Mouse (Mus musculus): Measurements from ENCODE around the gene Gpam. TPM values are rescaled to one million over a fixed set of nuclear protein-coding genes. Genes with fewer than 3 reads are reported as not detected.

Gene Gpam
- polyA plus RNA-seq, 1 experiment, result 7.9 TPM

- peaks cover 2% of the 10 kb centered on the region for H3K4me1 ChIP-seq (ENCODE audit: control insufficient read depth, insufficient read depth, low read length)
- H3K9ac ChIP-seq (ENCODE audit: low read depth, poor library complexity, severe bottlenecking), result no peak overlapping the region
- no peaks in the 10 kb centered on the region for H3K9me3 ChIP-seq (replicated peaks; ENCODE audit: control insufficient read depth, insufficient read depth, low read length, poor library complexity, severe bottlenecking)
- H3K36me3 ChIP-seq (ENCODE audit: control insufficient read depth, insufficient read depth, low read length, poor library complexity, severe bottlenecking), result no peaks in the 10 kb centered on the region
- TF ChIP-seq POLR2A (IDR thresholded peaks at IDR 0.05; ENCODE audit: insufficient read depth, low read length) (no peak), CTCF (IDR thresholded peaks at IDR 0.05; ENCODE audit: low read depth, low read length) (no peak), EP300 (IDR thresholded peaks at IDR 0.05; ENCODE audit: insufficient read depth, low read depth, low read length) (no peak)
- no peak overlapping the region for H3K27ac ChIP-seq (ENCODE audit: insufficient read depth, low read length)
- no peaks in the 10 kb centered on the region for H3K27me3 ChIP-seq (ENCODE audit: control insufficient read depth, insufficient read depth, low read length, poor library complexity, severe bottlenecking)
- no peak overlapping the region for H3K4me3 ChIP-seq (ENCODE audit: low read depth, low read length)
These were observed 20.5 kb upstream of the Gpam start for GRCm38 (mm10) chr19:55147568-55147967.

DNA sequence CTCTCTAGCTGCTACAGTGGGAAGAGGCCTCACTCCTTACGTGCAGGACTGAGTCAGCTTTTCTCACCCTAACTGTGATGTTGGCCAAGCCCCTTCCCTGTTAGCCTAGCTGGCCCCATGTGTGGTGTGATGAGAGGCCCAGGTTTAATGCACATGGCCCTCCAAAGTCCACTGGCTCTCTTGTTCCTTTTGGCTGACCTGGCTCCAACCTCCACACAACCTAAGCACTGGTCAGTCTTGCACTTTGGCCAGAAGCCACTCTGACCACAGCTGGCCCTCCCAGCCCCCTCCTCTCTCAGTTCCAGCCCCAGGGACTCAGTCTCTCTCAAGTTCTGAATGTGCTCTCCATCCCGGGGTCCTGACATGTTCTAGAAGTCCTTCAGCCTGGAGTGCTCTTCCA, 18.1 kb upstream of the Gpam start:
- Histone ChIP-seq H3K36me3 (ENCODE audit: control insufficient read depth, insufficient read depth, low read length, poor library complexity, severe bottlenecking) (no peaks in the 10 kb centered on the region), H3K4me3 (ENCODE audit: low read depth, low read length) (no peak overlapping the region), H3K27me3 (ENCODE audit: control insufficient read depth, insufficient read depth, low read length, poor library complexity, severe bottlenecking) (no peaks in the 10 kb centered on the region), H3K27ac (ENCODE audit: insufficient read depth, low read length) (no peak overlapping the region), H3K4me1 (ENCODE audit: control insufficient read depth, insufficient read depth, low read length) (peaks cover 2% of the 10 kb centered on the region), H3K9ac (ENCODE audit: low read depth, poor library complexity, severe bottlenecking) (no peak overlapping the region), H3K9me3 (replicated peaks; ENCODE audit: control insufficient read depth, insufficient read depth, low read length, poor library complexity, severe bottlenecking) (no peaks in the 10 kb centered on the region)
- TF ChIP-seq EP300 (IDR thresholded peaks at IDR 0.05; ENCODE audit: insufficient read depth, low read depth, low read length) (no peak), CTCF (IDR thresholded peaks at IDR 0.05; ENCODE audit: low read depth, low read length) (no peak), POLR2A (IDR thresholded peaks at IDR 0.05; ENCODE audit: insufficient read depth, low read length) (no peak)

- no peaks in the 10 kb centered on the region for H3K36me3 ChIP-seq (ENCODE audit: control insufficient read depth, insufficient read depth, low read length, poor library complexity, severe bottlenecking)
- TF ChIP-seq CTCF (IDR thresholded peaks at IDR 0.05; ENCODE audit: low read depth, low read length), result no peak
- TF ChIP-seq POLR2A (IDR thresholded peaks at IDR 0.05; ENCODE audit: insufficient read depth, low read length), result no peak
- TF ChIP-seq EP300 (IDR thresholded peaks at IDR 0.05; ENCODE audit: insufficient read depth, low read depth, low read length), result no peak
- H3K27ac ChIP-seq (ENCODE audit: insufficient read depth, low read length), result no peak overlapping the region
- peaks cover 2% of the 10 kb centered on the region for H3K4me1 ChIP-seq (ENCODE audit: control insufficient read depth, insufficient read depth, low read length)
- H3K9ac ChIP-seq (ENCODE audit: low read depth, poor library complexity, severe bottlenecking), result no peak overlapping the region
- H3K4me3 ChIP-seq (ENCODE audit: low read depth, low read length), result no peak overlapping the region
- H3K9me3 ChIP-seq (replicated peaks; ENCODE audit: control insufficient read depth, insufficient read depth, low read length, poor library complexity, severe bottlenecking), result no peaks in the 10 kb centered on the region
- H3K27me3 ChIP-seq (ENCODE audit: control insufficient read depth, insufficient read depth, low read length, poor library complexity, severe bottlenecking), result no peaks in the 10 kb centered on the region
These were observed 17.7 kb upstream of the Gpam start for GRCm38 (mm10) chr19:55144691-55145090.

DNA sequence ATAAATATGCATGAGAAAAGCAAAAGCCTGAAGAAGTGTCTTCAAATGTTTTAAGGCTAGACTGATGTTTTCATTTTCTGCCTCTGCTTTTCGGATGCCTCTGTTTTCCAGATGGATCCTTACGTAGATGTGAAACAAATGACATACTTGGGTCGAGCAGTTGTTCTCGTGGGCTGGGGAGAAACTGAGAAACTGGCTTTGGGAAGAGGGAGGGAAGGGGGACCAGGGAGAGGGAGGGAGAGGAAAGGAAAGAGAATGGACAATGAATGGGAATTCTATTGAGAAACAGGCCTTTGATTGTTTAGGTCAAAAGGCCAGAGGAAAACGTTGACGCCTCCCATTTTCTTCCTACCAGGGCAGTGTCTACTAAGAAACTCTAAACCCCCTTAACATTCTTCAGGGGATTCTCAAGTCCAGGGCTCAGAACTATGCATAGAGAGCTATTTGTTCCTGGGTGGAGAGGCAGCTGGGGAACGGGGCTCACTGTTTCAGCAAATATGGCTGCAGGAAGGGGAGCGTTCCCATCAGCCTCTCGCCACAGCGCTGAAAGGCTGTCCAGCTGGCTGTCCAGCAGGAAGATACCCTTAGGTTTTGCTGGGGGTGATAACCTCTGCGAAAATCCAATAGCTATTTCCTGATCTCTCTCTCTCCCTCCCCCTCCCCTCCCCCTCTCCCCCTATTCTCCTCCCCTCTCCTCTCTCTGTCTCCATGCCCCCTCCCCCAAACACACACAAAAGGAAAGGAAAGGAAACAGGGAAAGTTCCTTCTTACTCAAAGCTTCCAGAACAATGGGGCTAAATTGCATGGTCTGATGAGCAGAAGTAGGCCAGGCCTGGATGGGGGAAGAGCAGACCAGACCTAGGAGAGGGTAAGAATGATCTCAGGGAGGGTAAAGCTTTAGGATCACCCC, 16.6 kb upstream of the Gpam start:
- Histone ChIP-seq H3K27ac (ENCODE audit: insufficient read depth, low read length) (peak overlapping the region; percentile 22; the same call in 1 of the 2 replicates), H3K27me3 (ENCODE audit: control insufficient read depth, insufficient read depth, low read length, poor library complexity, severe bottlenecking) (no peaks in the 10 kb centered on the region), H3K9ac (ENCODE audit: low read depth, poor library complexity, severe bottlenecking) (no peak overlapping the region), H3K36me3 (ENCODE audit: control insufficient read depth, insufficient read depth, low read length, poor library complexity, severe bottlenecking) (no peaks in the 10 kb centered on the region), H3K4me1 (ENCODE audit: control insufficient read depth, insufficient read depth, low read length) (peaks cover 2% of the 10 kb centered on the region), H3K9me3 (replicated peaks; ENCODE audit: control insufficient read depth, insufficient read depth, low read length, poor library complexity, severe bottlenecking) (no peaks in the 10 kb centered on the region), H3K4me3 (ENCODE audit: low read depth, low read length) (no peak overlapping the region)
- no peak for TF ChIP-seq POLR2A (IDR thresholded peaks at IDR 0.05; ENCODE audit: insufficient read depth, low read length)
- no peak for TF ChIP-seq EP300 (IDR thresholded peaks at IDR 0.05; ENCODE audit: insufficient read depth, low read depth, low read length)
- no peak for TF ChIP-seq CTCF (IDR thresholded peaks at IDR 0.05; ENCODE audit: low read depth, low read length)

- no peak overlapping the region for H3K9ac ChIP-seq (ENCODE audit: low read depth, poor library complexity, severe bottlenecking)
- H3K27ac ChIP-seq (ENCODE audit: insufficient read depth, low read length), result no peak overlapping the region
- TF ChIP-seq CTCF (IDR thresholded peaks at IDR 0.05; ENCODE audit: low read depth, low read length), result no peak
- no peak for TF ChIP-seq POLR2A (IDR thresholded peaks at IDR 0.05; ENCODE audit: insufficient read depth, low read length)
- TF ChIP-seq EP300 (IDR thresholded peaks at IDR 0.05; ENCODE audit: insufficient read depth, low read depth, low read length), result no peak
- H3K9me3 ChIP-seq (replicated peaks; ENCODE audit: control insufficient read depth, insufficient read depth, low read length, poor library complexity, severe bottlenecking), result peaks cover 3% of the 10 kb centered on the region; the same call in 1 of the 2 replicates
- H3K27me3 ChIP-seq (ENCODE audit: control insufficient read depth, insufficient read depth, low read length, poor library complexity, severe bottlenecking), result no peaks in the 10 kb centered on the region
- H3K4me1 ChIP-seq (ENCODE audit: control insufficient read depth, insufficient read depth, low read length), result no peaks in the 10 kb centered on the region
- H3K4me3 ChIP-seq (ENCODE audit: low read depth, low read length), result no peak overlapping the region
- no peaks in the 10 kb centered on the region for H3K36me3 ChIP-seq (ENCODE audit: control insufficient read depth, insufficient read depth, low read length, poor library complexity, severe bottlenecking)
These were observed 12.3 kb upstream of the Gpam start for GRCm38 (mm10) chr19:55139301-55139700.

DNA sequence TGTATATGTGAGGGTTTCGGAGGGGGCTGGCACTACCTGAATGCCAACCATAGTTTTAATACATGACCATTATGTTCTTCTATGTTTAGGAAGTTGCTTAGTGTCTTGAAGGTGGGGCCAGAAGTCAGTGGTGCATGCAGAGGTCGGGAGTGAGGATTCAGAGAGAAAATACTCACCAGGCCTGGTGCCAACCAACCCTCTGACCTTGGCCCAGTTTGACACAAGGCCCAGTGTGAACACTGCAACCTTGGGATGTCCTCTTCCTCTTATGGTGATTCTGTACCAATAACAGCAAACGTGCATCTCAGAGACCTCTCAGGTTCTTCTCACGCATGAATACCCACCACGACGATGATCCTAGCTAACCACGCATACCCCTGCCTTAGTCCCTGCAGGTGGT, 11.5 kb upstream of the Gpam start:
- H3K9me3 ChIP-seq (replicated peaks; ENCODE audit: control insufficient read depth, insufficient read depth, low read length, poor library complexity, severe bottlenecking), result peaks cover 3% of the 10 kb centered on the region; the same call in 1 of the 2 replicates
- H3K4me1 ChIP-seq (ENCODE audit: control insufficient read depth, insufficient read depth, low read length), result no peaks in the 10 kb centered on the region
- H3K4me3 ChIP-seq (ENCODE audit: low read depth, low read length), result no peak overlapping the region
- TF ChIP-seq CTCF (IDR thresholded peaks at IDR 0.05; ENCODE audit: low read depth, low read length), result no peak
- no peak for TF ChIP-seq EP300 (IDR thresholded peaks at IDR 0.05; ENCODE audit: insufficient read depth, low read depth, low read length)
- TF ChIP-seq POLR2A (IDR thresholded peaks at IDR 0.05; ENCODE audit: insufficient read depth, low read length), result no peak
- H3K9ac ChIP-seq (ENCODE audit: low read depth, poor library complexity, severe bottlenecking), result no peak overlapping the region
- no peaks in the 10 kb centered on the region for H3K36me3 ChIP-seq (ENCODE audit: control insufficient read depth, insufficient read depth, low read length, poor library complexity, severe bottlenecking)
- H3K27ac ChIP-seq (ENCODE audit: insufficient read depth, low read length), result no peak overlapping the region
- no peaks in the 10 kb centered on the region for H3K27me3 ChIP-seq (ENCODE audit: control insufficient read depth, insufficient read depth, low read length, poor library complexity, severe bottlenecking)
